Mouse (Mus musculus) 416B (cell line): ENCODE data around the gene Palb2.

ENCODE experiments used
- DNase-seq: peaks from one replicate; pipeline ENCODE4 v3.0.0; 2011; ENCODE audit warnings: low read depth

The Palb2 gene

DNA sequence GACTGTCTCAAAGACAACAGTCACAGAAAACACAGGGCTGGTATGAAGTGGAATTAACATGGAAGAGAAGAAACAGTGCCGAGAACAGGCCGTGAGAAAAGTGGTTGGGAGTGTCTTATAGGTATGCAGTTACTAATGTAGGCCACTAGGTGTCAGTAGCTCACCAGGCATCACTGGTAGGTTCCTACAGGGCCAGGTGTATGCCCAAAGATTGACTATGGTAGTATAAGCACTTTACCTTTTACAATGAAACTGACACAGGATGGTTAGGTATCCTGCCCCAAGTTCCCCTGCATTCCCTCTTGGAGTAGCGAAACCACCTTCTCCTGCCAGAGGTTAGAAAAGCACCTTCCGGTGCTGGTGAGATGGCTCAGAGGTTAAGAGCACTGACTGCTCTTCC is 33.6 kb downstream of the Palb2 start:
- DNase-seq, result peak; percentile 79

DNA sequence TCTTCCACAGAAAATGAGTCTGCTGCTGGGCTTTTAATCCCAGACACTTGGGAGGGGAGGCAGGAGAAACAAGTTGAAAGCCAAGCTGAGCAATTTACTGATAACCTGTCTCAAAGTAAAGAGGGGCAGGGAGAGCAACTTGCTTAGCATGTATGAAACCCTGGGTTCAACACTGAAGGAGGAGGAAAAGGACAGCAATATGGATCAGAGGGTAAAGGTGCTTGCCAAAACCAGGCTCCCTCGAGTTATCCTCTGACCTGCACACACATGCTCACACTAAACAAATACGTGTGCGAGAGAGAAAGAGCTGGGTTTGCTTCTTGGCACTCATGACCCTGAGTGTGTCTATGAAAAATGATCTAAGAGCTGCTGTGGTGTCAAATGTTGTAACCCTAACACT is 34.8 kb downstream of the Palb2 start:
- DNase-seq, result no peak

DNA sequence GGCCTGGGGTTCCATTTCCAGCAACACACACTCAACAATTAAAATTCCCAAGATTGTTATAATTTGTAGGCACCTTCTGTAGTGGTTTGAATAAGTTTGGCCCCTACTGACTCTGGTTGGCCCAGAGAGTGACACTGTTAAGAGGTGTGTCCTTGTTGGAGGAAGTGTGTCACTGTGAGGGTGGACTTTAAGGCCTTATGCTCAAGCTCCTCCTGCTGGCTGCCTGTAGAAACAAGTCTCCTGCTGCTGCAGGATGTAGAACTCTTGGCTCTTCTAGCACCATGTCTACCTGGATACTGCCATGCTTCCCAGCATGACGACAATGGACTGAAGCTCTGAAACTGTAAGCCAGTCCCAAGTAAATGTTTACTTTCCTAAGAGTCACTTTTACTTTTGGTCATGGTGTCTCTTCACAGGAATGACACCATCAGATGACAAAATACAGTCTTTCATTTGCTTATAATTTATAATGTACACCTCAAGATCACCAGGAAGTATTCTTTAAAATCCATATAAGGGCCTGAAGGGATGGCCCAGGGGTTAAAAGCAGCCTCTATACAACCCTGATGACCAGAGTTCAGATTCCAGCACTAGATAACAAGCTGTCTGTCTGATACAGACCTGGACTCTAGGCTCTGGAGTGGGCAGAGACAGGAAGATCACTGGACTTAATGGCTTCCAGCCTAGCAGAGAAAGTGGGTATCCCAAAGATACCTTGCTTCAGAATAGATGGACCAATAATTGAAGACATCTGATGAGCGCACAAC is 38.0 kb downstream of the Palb2 start:
- peak; percentile 80 for DNase-seq

DNA sequence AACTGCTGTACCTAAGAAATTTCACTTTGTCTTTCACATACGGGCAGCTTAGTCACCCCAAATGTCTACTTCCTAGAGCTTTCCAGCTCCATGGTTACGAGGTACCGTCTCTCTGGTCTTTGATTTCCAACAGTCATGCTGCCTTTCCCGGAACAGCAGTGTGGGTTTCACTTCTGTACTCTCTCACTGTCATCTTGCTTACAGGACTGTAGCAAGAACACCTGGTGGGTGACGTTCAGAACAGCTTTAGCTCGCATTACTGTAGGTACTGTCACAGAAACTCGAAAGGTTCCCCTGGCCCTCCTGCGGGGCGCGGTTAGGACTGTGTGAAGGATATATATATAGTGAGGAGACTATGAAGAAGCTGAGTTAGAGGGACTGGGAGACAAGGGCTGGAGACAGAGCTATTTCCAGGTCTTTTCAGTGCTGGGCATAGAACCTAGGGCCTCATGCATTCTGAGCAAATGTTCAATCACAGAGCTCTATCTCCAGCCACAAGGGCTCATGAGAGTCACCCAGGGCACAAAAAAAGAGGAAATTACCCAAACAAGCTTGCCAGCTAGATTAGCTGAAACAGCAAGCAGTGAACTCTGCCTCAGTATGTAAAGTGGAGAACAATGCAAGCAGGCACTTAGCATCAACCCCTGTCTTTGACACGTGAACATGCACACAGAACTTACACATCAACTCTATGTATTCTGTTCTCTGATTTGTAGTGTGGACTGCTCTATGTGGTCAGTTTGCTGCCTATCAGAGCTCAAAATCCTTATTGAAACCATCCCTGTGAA is 45.4 kb downstream of the Palb2 start:
- no peak for DNase-seq

DNA sequence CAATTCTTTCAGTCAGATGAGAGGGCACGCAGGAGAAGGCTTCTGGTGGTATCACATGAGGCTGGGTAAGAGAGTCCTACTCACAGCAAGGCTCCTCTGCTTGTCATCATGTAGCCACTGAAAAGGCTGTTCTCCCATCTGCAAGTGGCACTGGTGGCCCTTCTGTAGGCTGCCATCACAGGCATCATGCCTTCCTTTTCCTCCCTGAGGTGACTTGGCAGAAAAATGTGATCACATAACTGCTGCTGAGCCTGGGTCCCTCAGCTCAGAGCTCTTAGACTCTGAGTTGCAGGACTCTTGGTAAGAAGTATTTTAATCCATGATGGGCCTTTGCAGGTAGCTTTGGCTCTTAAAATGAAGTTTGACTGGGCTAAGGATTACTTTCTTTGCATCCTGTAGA is 51.7 kb downstream of the Palb2 start:
- peak; percentile 42 for DNase-seq

DNA sequence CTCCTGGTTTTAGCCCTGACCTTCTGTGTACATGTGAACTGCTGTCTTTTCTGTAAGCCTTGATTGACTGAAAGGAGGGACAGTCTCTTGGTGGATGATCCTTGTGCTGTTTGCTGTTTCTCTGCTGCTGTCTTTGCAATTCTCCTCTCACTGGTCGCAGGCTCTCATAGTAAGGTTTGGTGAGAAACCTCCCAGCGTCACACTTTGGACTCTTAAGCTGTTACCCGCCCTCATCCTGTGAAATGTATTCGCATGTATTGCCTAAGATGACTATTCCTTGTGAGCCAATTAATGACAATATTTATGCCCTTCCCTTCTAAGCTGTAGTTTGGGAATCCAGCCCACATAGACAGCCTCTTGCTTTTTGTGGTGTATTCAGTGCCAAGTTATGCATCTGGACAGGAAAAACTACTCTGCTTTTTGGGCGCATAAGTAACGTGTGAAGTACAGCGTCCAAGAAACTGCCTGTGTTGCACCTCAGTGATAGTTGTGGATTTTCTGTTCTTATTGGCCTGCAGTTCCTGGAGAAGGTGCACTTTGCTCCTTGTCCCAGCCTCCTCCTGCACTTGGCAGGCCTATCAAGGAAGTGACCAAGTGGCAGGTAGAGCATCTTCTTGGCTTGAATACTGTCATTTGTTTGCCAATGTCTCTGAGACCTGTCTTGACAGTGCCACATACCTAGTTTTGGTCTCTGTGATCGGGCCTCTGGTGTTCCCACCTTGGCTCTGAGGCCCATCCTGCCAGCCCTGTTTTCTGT is 52.8 kb downstream of the Palb2 start:
- no peak for DNase-seq

DNA sequence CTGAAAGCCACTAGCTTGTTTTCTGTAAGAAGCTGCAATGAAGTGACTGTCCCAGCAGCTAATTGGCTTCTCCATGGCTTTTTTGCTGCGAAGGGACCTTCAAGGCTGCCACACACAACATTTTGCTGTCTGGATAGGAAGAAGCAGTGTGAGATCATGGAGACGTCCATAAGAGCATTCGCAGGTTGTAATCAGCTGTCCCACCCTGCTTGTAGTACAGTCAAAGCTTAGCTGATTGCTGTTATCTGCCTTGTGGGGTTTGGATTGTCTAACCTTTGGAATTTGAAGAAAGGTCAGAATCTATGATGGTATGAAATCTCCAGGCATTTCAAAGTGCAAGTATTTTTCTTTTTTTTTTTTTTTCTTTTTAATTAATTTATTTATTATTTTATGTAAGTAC is 58.4 kb downstream of the Palb2 start:
- no peak for DNase-seq

DNA sequence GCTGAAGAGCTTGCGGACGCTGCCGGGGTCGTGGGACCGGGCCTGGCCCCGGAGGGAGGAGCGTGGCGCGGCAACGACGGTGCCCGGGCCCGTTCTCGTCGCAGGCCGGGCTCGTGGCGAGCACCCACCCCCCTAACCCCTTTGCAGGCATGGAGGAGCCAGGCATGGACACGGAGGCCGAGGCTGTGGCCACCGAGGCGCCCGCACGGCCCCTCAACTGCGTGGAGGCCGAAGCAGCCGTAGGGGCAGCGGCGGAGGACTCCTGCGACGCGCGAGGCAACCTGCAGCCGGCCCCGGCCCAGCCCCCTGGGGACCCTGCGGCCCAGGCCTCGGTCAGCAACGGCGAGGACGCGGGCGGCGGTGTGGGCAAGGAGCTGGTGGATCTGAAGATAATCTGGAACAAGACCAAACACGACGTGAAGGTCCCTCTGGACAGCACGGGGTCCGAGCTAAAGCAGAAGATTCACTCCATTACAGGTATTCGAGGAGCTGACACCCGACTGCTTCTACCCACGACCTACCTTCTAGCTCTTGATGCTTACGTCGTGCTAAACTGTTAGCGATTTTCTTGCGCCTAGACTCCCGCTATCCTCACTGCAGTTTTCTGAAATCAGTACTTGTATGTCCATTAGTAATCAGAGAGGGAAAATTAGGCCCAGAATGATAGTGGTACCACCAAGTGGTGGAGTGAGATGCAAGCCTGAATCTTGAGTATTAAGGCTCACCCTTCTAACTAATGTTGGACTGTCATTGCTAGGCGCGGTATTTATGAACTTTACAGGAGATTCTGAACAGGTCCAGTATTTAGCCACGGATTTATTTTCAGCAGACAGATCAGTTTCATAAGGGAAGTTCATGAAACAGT is 65.0 kb downstream of the Palb2 start:
- peak; percentile 68 for DNase-seq

DNA sequence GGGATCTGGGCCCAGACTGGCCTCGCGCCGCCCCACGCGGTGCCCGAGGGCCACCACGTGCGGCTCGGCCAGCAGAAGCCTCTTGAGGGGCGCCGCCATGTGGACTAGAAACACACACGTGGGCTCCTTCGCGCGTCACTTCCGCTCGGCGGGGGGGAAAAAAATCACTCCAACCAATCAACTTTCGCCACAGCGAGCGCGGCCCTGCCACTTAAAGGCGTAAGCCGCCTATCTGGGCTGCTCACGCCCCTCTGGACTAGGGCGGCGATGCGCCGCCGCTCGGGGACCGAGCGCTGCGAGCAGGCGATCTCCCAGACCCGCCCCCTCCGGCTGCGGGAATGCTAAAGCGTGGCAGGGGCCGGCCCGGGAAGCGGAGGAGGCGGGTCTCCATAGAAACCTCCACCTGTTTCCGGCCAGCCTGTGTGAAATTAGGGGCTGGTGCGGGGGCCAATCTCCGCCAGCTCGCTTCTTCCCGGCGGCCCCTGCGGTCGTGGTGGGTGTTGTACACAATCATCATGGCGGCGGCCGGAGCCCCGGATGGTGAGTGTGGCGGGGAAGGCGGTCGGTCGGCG is 65.8 kb downstream of the Palb2 start, which contains the start of the genes Ubfd1 and Ears2:
Gene Ubfd1, plus strand, starts transcription at position 231 of the 572 bp plus-strand sequence.
Gene Ears2, minus strand, starts transcription at position 319 of the 572 bp plus-strand sequence.
- DNase-seq, result peak; percentile 98

DNA sequence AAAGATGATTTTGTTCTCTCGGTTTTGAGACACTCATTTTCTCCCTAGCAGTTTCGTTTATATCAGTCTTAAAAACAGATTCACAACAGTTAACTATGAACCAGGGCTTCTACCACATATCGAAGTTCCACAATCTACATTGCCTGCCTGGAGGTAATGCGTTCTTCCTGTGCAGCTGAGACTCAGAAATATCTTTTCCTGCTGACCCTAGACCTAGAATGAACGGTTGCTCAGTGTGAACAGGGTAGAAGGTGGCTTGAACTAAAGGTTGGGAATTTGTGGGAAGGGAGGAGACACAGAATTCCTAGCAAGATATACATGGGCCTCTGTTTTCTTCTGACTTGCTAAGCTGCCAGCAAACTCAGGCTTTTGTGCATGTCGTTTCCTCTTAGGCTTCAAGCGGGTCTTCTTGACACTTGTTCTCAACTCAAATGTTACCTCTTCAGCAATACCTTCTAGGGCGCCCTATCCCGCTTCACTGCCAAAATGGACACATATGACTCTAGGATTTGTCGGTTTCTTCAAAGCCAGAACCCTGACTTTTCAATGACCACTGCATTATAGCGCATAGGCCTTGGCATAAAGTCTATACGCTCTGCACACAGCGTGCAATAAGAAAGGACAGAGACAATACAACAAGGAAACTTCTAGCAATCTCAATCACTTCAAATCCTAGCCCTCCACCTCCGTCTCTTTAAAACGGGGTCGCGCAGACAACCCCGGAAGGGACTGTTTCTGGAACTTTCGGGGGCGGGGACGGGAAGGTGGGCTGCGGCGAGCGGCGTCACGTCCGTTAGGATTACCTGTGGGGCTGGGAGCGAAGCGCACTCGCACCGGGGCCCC is 66.5 kb downstream of the Palb2 start:
- DNase-seq, result peak; percentile 58

DNA sequence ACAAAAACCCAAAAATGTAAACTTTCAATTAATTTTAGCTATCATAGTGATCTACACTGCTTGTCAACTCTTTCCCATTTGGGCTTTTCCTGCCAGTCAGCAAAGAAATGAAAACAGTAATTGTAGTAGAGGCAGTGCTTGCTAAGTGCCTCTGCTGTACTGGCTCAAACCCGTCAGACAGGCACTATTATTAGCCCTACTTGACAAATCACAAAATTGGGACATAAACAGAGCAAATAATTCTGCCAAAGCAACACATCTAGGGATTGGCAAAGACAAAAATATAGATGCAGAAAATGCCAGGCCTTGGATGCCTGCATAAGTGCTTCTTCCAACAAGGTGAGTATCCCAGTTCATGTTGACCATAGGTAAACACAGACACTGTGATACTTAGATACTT is 67.1 kb downstream of the Palb2 start:
- no peak for DNase-seq
